Mouse (Mus musculus) limb, embryonic 14.5 days (tissue): ENCODE results near the gene Ccdc183. TPM values are rescaled to one million over a fixed set of nuclear protein-coding genes. Genes with fewer than 3 reads are reported as not detected.

ENCODE experiments used
- ATAC-seq: fragments of 200-750 bp; cut with Nextera tagmentation; 2 replicates; pipeline ENCODE4 v1.8.0; 2017; ENCODE audit warnings: low read depth, moderate number of reproducible peaks, moderate TSS enrichment; ENCODE audit not compliant: low FRiP score
- DNase-seq: peaks from one replicate; pipeline ENCODE4 v3.0.0-alpha.2; 2015; ENCODE audit warnings: low spot score
- H3K27ac ChIP-seq: fragments of 300-500 bp; sonication (generic); replicated peaks from 2 replicates; pipeline ENCODE4 v1.5.1; 2014; ENCODE audit warnings: low read depth, mild to moderate bottlenecking, low read length, moderate library complexity, mixed read lengths
- H3K27me3 ChIP-seq: fragments of 300-500 bp; sonication (generic); 2 replicates; pipeline ENCODE4 v1.6.1; 2014; ENCODE audit warnings: low read length, mixed read lengths; ENCODE audit not compliant: control insufficient read depth, insufficient read depth
- H3K36me3 ChIP-seq: fragments of 300-500 bp; sonication (generic); 2 replicates; pipeline ENCODE4 v1.6.1; 2014; ENCODE audit warnings: mild to moderate bottlenecking, low read length, moderate library complexity, mixed read lengths; ENCODE audit not compliant: control insufficient read depth, insufficient read depth
- H3K4me1 ChIP-seq: fragments of 300-500 bp; sonication (generic); 2 replicates; pipeline ENCODE4 v1.6.1; 2014; ENCODE audit warnings: antibody characterized with exemption, low read length, mixed read lengths; ENCODE audit not compliant: control insufficient read depth, insufficient read depth
- H3K4me2 ChIP-seq: fragments of 300-500 bp; sonication (generic); replicated peaks from 2 replicates; pipeline ENCODE4 v1.6.1; 2014; ENCODE audit warnings: low read depth, mild to moderate bottlenecking, low read length, moderate library complexity; ENCODE audit not compliant: severe bottlenecking
- H3K4me3 ChIP-seq: fragments of 300-500 bp; sonication (generic); replicated peaks from 2 replicates; pipeline ENCODE4 v1.5.1; 2014; ENCODE audit warnings: low read length
- H3K9ac ChIP-seq: fragments of 300-500 bp; sonication (generic); 2 replicates; pipeline ENCODE4 v1.6.1; 2014; ENCODE audit warnings: mild to moderate bottlenecking, low read depth, low read length, moderate library complexity; ENCODE audit not compliant: severe bottlenecking
- H3K9me3 ChIP-seq: fragments of 300-500 bp; sonication (generic); 2 replicates; pipeline ENCODE4 v1.6.1; 2016; ENCODE audit warnings: low read length; ENCODE audit not compliant: control insufficient read depth
- POLR2A ChIP-seq: fragments of 200-500 bp; IDR thresholded peaks from 2 replicates; pipeline ENCODE4 v1.8.0; 2012; ENCODE audit warnings: inconsistent platforms, mild to moderate bottlenecking, moderate library complexity, borderline replicate concordance; ENCODE audit not compliant: insufficient read depth, insufficient read length; ENCODE audit errors: extremely low read depth
- WGBS: fragments of 180-500 bp; shearing (Covaris S2); extraction: QIAGEN DNeasy Blood & Tissue Kit; methylation state at CpG from one replicate; pipeline ENCODE4 v1.1.7; 2014; 5-methylcytosine and 5-hydroxymethylcytosine counted together
- polyA plus RNA-seq, 2 experiments: library from polyadenylated mRNA; depleted of rRNA in 1 of 2; stranded (reverse) in 1 of 2; unstranded in 1 of 2; fragments of >200 nt; fragmentation: Nextera tagmentation in 1 of 2; extraction: Ambion mirVana in 1 of 2; gene quantifications; 2 replicates each; pipeline versions ENCODE4 v1.2.1 to v1.2.3; 2012 to 2014

Gene Ccdc183
- polyA plus RNA-seq, 2 experiments = 0.03 to 0.19 TPM

DNA sequence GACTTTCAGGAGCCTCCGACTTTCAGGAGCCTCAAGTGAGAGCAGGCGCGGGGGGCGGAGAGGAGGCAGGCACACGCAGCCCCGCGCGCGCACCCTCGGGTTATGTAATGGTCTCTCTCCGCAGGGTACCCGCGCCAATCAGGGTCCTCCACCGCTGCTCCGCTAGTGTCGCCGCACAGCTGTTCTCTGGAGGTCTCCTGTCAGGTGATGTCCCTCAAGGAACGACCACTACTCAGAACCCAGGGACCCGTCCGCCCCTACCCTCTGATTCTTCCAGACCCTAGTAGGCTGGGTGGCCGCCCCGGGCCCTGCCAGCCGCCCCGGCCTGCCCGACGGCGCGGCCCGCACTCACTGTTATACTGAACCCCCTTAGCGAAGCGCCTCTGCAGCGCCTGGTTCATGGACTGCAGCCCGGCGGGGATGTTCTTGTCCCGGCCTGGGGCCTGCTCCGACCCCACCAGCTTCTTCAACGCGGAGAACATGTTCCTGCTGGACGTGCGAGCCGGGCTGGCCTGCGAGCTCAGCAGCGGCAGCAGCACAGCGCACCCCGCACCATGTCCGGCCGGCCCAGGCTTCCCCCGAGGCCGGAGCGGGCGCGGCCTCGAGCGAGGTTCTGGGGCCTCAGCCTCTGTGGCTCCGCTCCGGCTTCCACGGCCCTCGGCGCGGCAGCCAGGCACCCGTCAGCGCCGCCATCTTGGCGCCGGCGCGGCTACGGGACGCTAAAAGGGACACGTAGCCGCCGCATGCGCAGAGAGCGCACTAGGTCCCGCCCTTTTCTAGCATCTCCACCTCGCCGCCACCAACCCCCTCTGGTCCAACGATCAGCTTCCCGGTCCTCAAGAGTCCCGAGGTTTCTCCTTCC, 9.5 kb downstream of the Ccdc183 start, which contains the start of gene Rabl6:
Gene Rabl6 (minus strand): TSS at position 761 of the 862 bp plus-strand sequence.
- H3K9me3 ChIP-seq = no peaks in the 10 kb centered on the region
- peak within 1 kb of the TSS; percentile 97 for H3K9ac ChIP-seq
- DNase-seq (peak; percentile 93), ATAC-seq (peak; percentile 92)
- peak; percentile 96 for TF ChIP-seq POLR2A
- peaks cover 15% of the 10 kb centered on the region for H3K4me1 ChIP-seq
- H3K4me2 ChIP-seq = peak within 1 kb of the TSS; percentile 65
- peak within 1 kb of the TSS; percentile 100 for H3K4me3 ChIP-seq
- peaks cover 7% of the 10 kb centered on the region; the same call in 1 of the 2 replicates for H3K36me3 ChIP-seq
- no peaks in the 10 kb centered on the region for H3K27me3 ChIP-seq
- 0% methylated on average over 69 of the region's 80 CpGs for WGBS
- peak within 1 kb of the TSS; percentile 95 for H3K27ac ChIP-seq

DNA sequence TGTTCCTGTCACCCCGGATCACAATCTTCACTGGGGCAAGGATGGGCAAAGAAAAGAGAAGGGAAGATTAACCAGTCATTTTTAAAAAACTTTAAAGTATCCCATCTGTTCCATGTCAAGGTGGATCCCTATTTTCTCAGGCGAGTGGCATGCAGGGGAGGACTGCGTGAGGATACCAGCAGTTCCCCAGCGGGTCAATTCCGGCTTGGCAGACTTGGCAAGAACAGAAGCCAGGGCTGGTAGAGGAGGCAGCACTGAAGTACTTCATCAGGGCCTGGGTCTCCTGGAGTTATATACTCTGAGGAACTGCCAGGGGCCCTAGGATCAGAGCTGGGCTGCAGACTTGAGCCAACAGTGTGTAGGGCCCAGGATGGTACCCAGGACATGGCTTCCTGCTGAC, 15.0 kb downstream of the Ccdc183 start:
- Histone ChIP-seq H3K9ac (no peak overlapping the region), H3K27ac (no peak overlapping the region), H3K36me3 (peaks cover 62% of the 10 kb centered on the region), H3K27me3 (no peaks in the 10 kb centered on the region), H3K9me3 (no peaks in the 10 kb centered on the region), H3K4me1 (peaks cover 9% of the 10 kb centered on the region), H3K4me3 (no peak overlapping the region), H3K4me2 (no peak overlapping the region)
- DNase-seq (no peak), ATAC-seq (no peak)
- TF ChIP-seq POLR2A = no peak
- 94% methylated on average over 5 of the region's 5 CpGs for WGBS

DNA sequence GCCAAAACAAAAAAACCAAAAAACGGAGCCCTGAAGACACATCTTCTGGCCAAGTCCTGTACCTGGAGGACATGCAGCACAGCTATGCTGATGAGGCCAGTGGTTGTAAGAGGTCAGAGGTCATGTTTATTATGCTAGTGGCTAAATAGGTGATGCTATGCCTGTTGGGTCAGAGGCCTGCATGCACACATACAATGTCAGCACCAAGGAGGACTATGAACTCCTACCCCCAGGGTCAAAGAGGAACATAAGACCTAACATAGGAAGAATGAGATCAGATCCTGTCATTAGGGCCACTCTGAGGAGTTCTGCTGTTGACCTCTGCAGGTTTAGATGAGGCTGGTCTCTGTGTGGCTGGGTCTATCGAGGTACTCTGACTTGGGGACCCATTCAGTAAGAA, 17.4 kb downstream of the Ccdc183 start:
- ATAC-seq = no peak
- DNase-seq = no peak
- no peak for TF ChIP-seq POLR2A
- Histone ChIP-seq H3K9me3 (no peaks in the 10 kb centered on the region), H3K9ac (no peak overlapping the region), H3K36me3 (peaks cover 87% of the 10 kb centered on the region), H3K4me2 (no peak overlapping the region), H3K4me1 (no peaks in the 10 kb centered on the region), H3K4me3 (no peak overlapping the region), H3K27me3 (no peaks in the 10 kb centered on the region), H3K27ac (no peak overlapping the region)
- 83% methylated on average over 2 of the region's 2 CpGs for WGBS

DNA sequence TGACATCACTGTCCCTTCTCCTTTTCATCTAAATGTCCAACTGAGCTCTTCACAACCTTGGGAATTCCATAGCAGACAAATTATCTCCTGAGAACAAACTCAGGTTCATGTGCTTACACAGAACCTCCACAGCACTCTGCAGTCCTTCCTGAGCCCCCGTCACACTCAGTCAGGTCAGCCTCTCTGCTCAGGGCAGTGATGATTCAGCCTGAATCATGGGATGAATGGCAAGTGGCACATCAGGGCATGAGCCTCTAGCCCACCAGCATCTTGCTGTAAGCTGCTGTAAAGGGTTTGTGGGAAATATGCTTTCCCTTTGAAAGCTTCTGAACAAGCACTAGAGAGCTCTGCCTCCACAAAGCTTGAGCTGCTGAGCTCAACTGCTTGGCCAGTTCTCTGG, 18.7 kb downstream of the Ccdc183 start:
- Histone ChIP-seq H3K4me2 (no peak overlapping the region), H3K9me3 (no peaks in the 10 kb centered on the region), H3K36me3 (peaks cover 89% of the 10 kb centered on the region), H3K27me3 (no peaks in the 10 kb centered on the region), H3K9ac (no peak overlapping the region), H3K4me1 (no peaks in the 10 kb centered on the region), H3K27ac (no peak overlapping the region), H3K4me3 (no peak overlapping the region)
- DNase-seq (no peak), ATAC-seq (no peak)
- 100% methylated on average over 1 of the region's 1 CpGs for WGBS
- TF ChIP-seq POLR2A = no peak

DNA sequence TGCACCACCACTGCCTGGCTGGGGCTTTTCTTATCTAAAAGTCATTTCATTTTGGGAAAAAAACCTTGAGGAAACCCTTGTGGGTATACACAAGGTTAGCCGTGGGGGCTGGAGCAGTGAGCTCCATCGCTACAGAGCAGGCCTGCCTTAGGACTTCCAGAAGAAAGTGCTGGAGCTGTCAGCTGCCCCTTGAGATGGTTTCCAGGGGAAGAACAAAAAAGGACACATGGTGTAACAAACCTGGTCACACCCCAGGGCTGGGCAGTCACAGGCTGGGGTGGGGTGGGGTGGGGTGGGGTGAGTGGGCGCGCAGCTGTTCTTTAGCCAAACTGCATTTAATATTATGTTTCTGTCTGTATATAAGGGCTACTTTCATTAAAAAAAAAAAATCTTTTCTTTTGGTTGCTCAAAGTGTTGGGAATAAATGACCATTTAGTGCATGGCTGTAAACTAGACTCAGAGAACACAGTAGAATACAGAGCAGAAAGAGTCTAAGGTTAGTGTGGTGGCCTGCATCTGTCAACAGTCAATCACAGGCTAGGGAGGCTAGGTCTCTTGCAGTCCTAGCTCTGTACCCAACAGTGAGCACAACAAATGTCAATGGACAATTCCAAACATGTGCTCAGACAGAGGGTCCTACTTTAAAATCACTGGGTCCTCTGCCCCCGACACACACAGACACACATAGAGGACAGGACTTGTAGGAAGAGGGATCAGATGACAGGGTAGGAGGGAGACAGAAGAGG, 20.5 kb downstream of the Ccdc183 start:
- Histone ChIP-seq H3K9ac (no peak overlapping the region), H3K9me3 (no peaks in the 10 kb centered on the region), H3K27ac (no peak overlapping the region), H3K36me3 (peaks cover 95% of the 10 kb centered on the region), H3K4me3 (no peak overlapping the region), H3K27me3 (no peaks in the 10 kb centered on the region), H3K4me2 (no peak overlapping the region), H3K4me1 (no peaks in the 10 kb centered on the region)
- WGBS = 92% methylated on average over 5 of the region's 5 CpGs
- 0 out of 2 replicates have a peak, but pooled peaks have one; percentile 45 for ATAC-seq
- no peak for DNase-seq
- no peak for TF ChIP-seq POLR2A
